Mouse (Mus musculus) thymus, adult 2 months (tissue): ENCODE measurements around the gene Clec2d.

Experiments
- CTCF ChIP-seq: fragments of 200-500 bp; IDR thresholded peaks from 2 replicates; pipeline ENCODE4 v1.5.1; 2012; ENCODE audit warnings: mild to moderate bottlenecking, control low read depth, low read length, moderate library complexity, borderline replicate concordance; ENCODE audit not compliant: control insufficient read depth, poor library complexity, insufficient read depth; ENCODE audit errors: extremely low read depth
- POLR2A ChIP-seq: fragments of 200-500 bp; IDR thresholded peaks from 2 replicates; pipeline ENCODE4 v1.6.1; 2012; ENCODE audit warnings: mild to moderate bottlenecking, low read length, control low read depth, moderate library complexity; ENCODE audit not compliant: control insufficient read depth, poor library complexity, insufficient read depth; ENCODE audit errors: extremely low read depth

DNA sequence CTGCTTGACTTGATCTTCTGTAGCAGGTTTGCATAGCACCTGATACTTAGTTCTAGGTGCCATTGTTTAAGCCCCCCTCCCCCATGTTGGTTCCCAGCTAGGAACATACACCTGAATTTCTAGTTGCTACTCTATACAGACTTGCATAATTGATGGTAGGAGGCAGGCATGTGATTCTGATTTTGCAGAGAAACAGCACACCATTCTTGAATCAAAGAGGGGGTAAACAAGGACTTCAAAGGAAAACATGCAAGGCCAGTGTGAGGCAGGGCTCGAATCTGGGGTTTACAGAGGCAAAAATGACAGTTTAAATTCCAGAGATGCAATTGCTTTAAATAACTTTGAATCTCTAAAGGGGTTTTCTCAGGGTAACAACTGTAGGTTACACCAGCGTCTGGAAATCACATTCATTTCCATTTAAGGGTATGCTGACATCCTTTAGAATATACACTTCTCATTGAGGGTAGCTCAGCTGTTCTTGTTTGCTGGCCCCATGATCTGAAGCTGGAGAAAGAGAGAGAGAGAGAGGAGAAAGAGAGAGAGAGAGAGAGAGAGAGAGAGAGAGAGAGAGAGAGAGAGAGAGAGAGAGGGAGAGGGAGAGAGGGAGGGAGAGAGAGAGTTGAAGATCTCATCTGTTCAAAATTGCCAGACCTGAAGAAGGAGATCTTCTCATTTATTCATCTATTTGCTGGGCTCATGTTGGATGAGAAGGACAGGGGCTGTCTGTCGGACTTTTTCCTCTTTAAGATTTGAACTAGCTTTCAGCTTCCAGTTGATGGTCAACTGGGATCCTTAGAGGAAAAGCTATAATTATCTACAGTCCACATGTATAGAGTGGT is 48.7 kb downstream of the Clec2d start:
- no peak for TF ChIP-seq POLR2A
- no peak for TF ChIP-seq CTCF
